Mouse (Mus musculus) G1E (cell line): ENCODE measurements around the gene Ssh2. TPM values are rescaled to one million over a fixed set of nuclear protein-coding genes. Genes with fewer than 3 reads are reported as not detected.

Source experiments
- ATAC-seq: 2 replicates; pipeline ENCODE4 v1.8.0; 2016; ENCODE audit warnings: mild to moderate bottlenecking; ENCODE audit not compliant: insufficient number of reproducible peaks, poor library complexity, low FRiP score, severe bottlenecking; ENCODE audit errors: extremely low read depth
- DNase-seq: peaks from one replicate; pipeline ENCODE4 v3.0.0; 2012; ENCODE audit warnings: low spot score
- H3K27me3 ChIP-seq: 2 replicates; pipeline ENCODE4 v1.6.1; 2012; ENCODE audit warnings: mild to moderate bottlenecking, low read length, inconsistent platforms; ENCODE audit not compliant: insufficient read depth
- H3K36me3 ChIP-seq: replicated peaks from 2 replicates; pipeline ENCODE3; 2012; ENCODE audit warnings: mild to moderate bottlenecking, inconsistent platforms
- H3K4me1 ChIP-seq: 2 replicates; pipeline ENCODE4 v1.6.1; 2012; ENCODE audit warnings: low read depth, low read length, inconsistent platforms, mixed read lengths; ENCODE audit not compliant: insufficient read depth
- H3K4me3 ChIP-seq: 2 replicates; pipeline ENCODE4 v1.5.1; 2012; ENCODE audit warnings: low read depth, mild to moderate bottlenecking, inconsistent platforms, low read length, moderate library complexity, mixed read lengths
- H3K9me3 ChIP-seq: replicated peaks from 2 replicates; pipeline ENCODE4 v1.6.1; 2012; ENCODE audit warnings: inconsistent platforms
- CTCF ChIP-seq: IDR thresholded peaks from 2 replicates; pipeline ENCODE4 v1.5.1; 2012; ENCODE audit warnings: low read depth, low read length, inconsistent platforms, mixed read lengths
- GATA1 ChIP-seq: IDR thresholded peaks from 2 replicates; pipeline ENCODE4 v1.6.1; 2012; ENCODE audit warnings: borderline replicate concordance, low read length, inconsistent platforms, mixed read lengths
- GATA2 ChIP-seq: IDR thresholded peaks from 2 replicates; pipeline ENCODE4 v1.6.1; 2012; ENCODE audit warnings: low read depth, low read length, inconsistent platforms, borderline replicate concordance
- POLR2AphosphoS5 ChIP-seq: IDR thresholded peaks from 2 replicates; pipeline ENCODE4 v1.6.1; 2012; ENCODE audit warnings: low read depth, low read length, inconsistent platforms; ENCODE audit not compliant: insufficient replicate concordance
- TAL1 ChIP-seq: conservative IDR thresholded peaks from 2 replicates; pipeline ENCODE4 v1.6.1; 2012; ENCODE audit warnings: low read depth, low read length, inconsistent platforms, mixed read lengths
- polyA plus RNA-seq: library from polyadenylated mRNA; stranded (reverse); fragments of >175 nt; gene quantifications from 2 replicates; pipeline ENCODE4 v1.2.3, GENCODE M21; 2012
- total RNA-seq, 2 experiments: library from RNA; stranded (forward) in 1 of 2; stranded (reverse) in 1 of 2; fragments of 200-1000 nt in 1 of 2; fragments of >200 nt in 1 of 2; fragmentation: Nextera tagmentation in 1 of 2; gene quantifications; 2 replicates each; pipeline ENCODE4 v1.2.3; 2014 to 2017

The Ssh2 gene
- total and polyA plus RNA-seq, 3 experiments: 15.1 to 34.6 (median 25.0) TPM

- DNase-seq (peak; percentile 58), ATAC-seq (peak; percentile 34; the same call in 1 of the 2 replicates)
- H3K4me3 ChIP-seq: no peak overlapping the region
- H3K9me3 ChIP-seq: no peaks in the 10 kb centered on the region
- peaks cover 20% of the 10 kb centered on the region for H3K4me1 ChIP-seq
- TF ChIP-seq POLR2AphosphoS5 (no peak), GATA2 (no peak), CTCF (peak; percentile 40)
- no peaks in the 10 kb centered on the region for H3K36me3 ChIP-seq
- H3K27me3 ChIP-seq: peaks cover 4% of the 10 kb centered on the region
Observed at GRCm38 (mm10) chr11:77214755-77215154, 1.3 kb upstream of the Ssh2 start.

GRCm38 (mm10) chr11:77215483-77215882, 604 bp upstream of the Ssh2 start:
- Histone ChIP-seq H3K36me3 (no peaks in the 10 kb centered on the region), H3K27me3 (no peaks in the 10 kb centered on the region; the same call in 1 of the 2 replicates), H3K4me1 (peaks cover 20% of the 10 kb centered on the region), H3K9me3 (no peaks in the 10 kb centered on the region), H3K4me3 (peak overlapping the region; percentile 80)
- peak; percentile 11 for DNase-seq
- TF ChIP-seq GATA1: no peak
- TF ChIP-seq POLR2AphosphoS5: no peak
- TF ChIP-seq CTCF: no peak
- TF ChIP-seq GATA2: no peak
- no peak for TF ChIP-seq TAL1
- no peak for ATAC-seq

- H3K9me3 ChIP-seq: no peaks in the 10 kb centered on the region
- DNase-seq: peak; percentile 7
Observed at GRCm38 (mm10) chr11:77216761-77217130, 659 bp downstream of the Ssh2 start.

GRCm38 (mm10) chr11:77230765-77231164, 14.7 kb downstream of the Ssh2 start:
- Histone ChIP-seq H3K4me3 (no peak overlapping the region), H3K27me3 (no peaks in the 10 kb centered on the region), H3K4me1 (no peaks in the 10 kb centered on the region; the same call in 1 of the 2 replicates), H3K36me3 (no peaks in the 10 kb centered on the region), H3K9me3 (no peaks in the 10 kb centered on the region)
- TF ChIP-seq GATA1 (no peak), CTCF (no peak), GATA2 (no peak), POLR2AphosphoS5 (no peak), TAL1 (no peak)
- ATAC-seq (no peak), DNase-seq (no peak)

More at GRCm38 (mm10) chr11:77216761-77217130, 659 bp downstream of the Ssh2 start:
- Histone ChIP-seq H3K4me1 (peaks cover 20% of the 10 kb centered on the region), H3K4me3 (peak overlapping the region; percentile 80), H3K36me3 (no peaks in the 10 kb centered on the region), H3K27me3 (no peaks in the 10 kb centered on the region)
- ATAC-seq: no peak
- TF ChIP-seq CTCF (no peak), POLR2AphosphoS5 (no peak), GATA2 (no peak), TAL1 (no peak), GATA1 (no peak)

GRCm38 (mm10) chr11:77231514-77231913, 15.4 kb downstream of the Ssh2 start:
- DNase-seq: no peak
- Histone ChIP-seq H3K9me3 (no peaks in the 10 kb centered on the region), H3K4me1 (no peaks in the 10 kb centered on the region; the same call in 1 of the 2 replicates), H3K27me3 (no peaks in the 10 kb centered on the region), H3K4me3 (no peak overlapping the region), H3K36me3 (peaks cover 4% of the 10 kb centered on the region)
- no peak for ATAC-seq
- no peak for TF ChIP-seq POLR2AphosphoS5
- TF ChIP-seq TAL1: no peak
- no peak for TF ChIP-seq CTCF
- no peak for TF ChIP-seq GATA1
- TF ChIP-seq GATA2: no peak

- no peaks in the 10 kb centered on the region for H3K27me3 ChIP-seq
- TF ChIP-seq CTCF (no peak), POLR2AphosphoS5 (no peak), GATA2 (no peak), GATA1 (no peak), TAL1 (no peak)
- ATAC-seq: no peak
- H3K9me3 ChIP-seq: no peaks in the 10 kb centered on the region
- peaks cover 4% of the 10 kb centered on the region for H3K36me3 ChIP-seq
- peaks cover 8% of the 10 kb centered on the region for H3K4me1 ChIP-seq
- H3K4me3 ChIP-seq: no peak overlapping the region
- DNase-seq: no peak
Observed at GRCm38 (mm10) chr11:77235267-77235666, 19.2 kb downstream of the Ssh2 start.
